Mouse (Mus musculus) kidney, embryonic 16.5 days (tissue): ENCODE results near the gene Pon1. TPM values are rescaled to one million over a fixed set of nuclear protein-coding genes. Genes with fewer than 3 reads are reported as not detected.

Experiments used
- ATAC-seq: fragments of 200-750 bp; cut with Nextera tagmentation; 2 replicates; pipeline ENCODE4 v1.8.0; 2017; ENCODE audit warnings: moderate TSS enrichment; ENCODE audit not compliant: low FRiP score, low TSS enrichment
- H3K27ac ChIP-seq: fragments of 300-500 bp; sonication (generic); 2 replicates; pipeline ENCODE4 v1.5.1; 2014; ENCODE audit warnings: low read length
- H3K27me3 ChIP-seq: fragments of 300-500 bp; sonication (generic); 2 replicates; pipeline ENCODE4 v1.6.1; 2014; ENCODE audit warnings: low read length, control low read depth, mixed read lengths; ENCODE audit not compliant: insufficient read depth
- H3K36me3 ChIP-seq: fragments of 300-500 bp; sonication (generic); 2 replicates; pipeline ENCODE4 v1.6.1; 2014; ENCODE audit warnings: low read length, control low read depth, mixed read lengths; ENCODE audit not compliant: insufficient read depth
- H3K4me1 ChIP-seq: fragments of 300-500 bp; sonication (generic); 2 replicates; pipeline ENCODE4 v1.6.1; 2014; ENCODE audit warnings: low read length, control low read depth, mixed read lengths; ENCODE audit not compliant: insufficient read depth
- H3K4me2 ChIP-seq: fragments of 300-500 bp; sonication (generic); replicated peaks from 2 replicates; pipeline ENCODE4 v1.6.1; 2014; ENCODE audit warnings: low read depth, low read length
- H3K4me3 ChIP-seq: fragments of 300-500 bp; sonication (generic); 2 replicates; pipeline ENCODE4 v1.5.1; 2014; ENCODE audit warnings: mild to moderate bottlenecking, low read length
- H3K9ac ChIP-seq: fragments of 300-500 bp; sonication (generic); replicated peaks from 2 replicates; pipeline ENCODE4 v1.6.1; 2014; ENCODE audit warnings: low read length
- H3K9me3 ChIP-seq: fragments of 300-500 bp; sonication (generic); 2 replicates; pipeline ENCODE4 v1.6.1; 2016; ENCODE audit warnings: low read length, control low read depth
- WGBS: fragments of 180-500 bp; shearing (Covaris S2); extraction: QIAGEN DNeasy Blood & Tissue Kit; methylation state at CpG from one replicate; pipeline ENCODE4 v1.1.7; 2014; 5-methylcytosine and 5-hydroxymethylcytosine counted together
- polyA plus RNA-seq: library from polyadenylated mRNA; unstranded; fragments of >200 nt; fragmentation: Nextera tagmentation; extraction: Ambion mirVana; gene quantifications from 2 replicates; pipeline ENCODE4 v1.2.1, GENCODE M21; 2015

Pon1 gene
- polyA plus RNA-seq, 1 experiment from 2014 or later, result 0.10 TPM

GRCm38 (mm10) chr6:5218190-5218589 is 24.4 kb upstream of the Pon1 start:
- H3K4me1 ChIP-seq, result no peaks in the 10 kb centered on the region
- 96% methylated on average over 4 of the region's 4 CpGs for WGBS
- H3K36me3 ChIP-seq, result no peaks in the 10 kb centered on the region
- H3K4me3 ChIP-seq, result no peak overlapping the region
- no peak overlapping the region for H3K27ac ChIP-seq
- no peak overlapping the region for H3K9ac ChIP-seq
- no peak overlapping the region for H3K4me2 ChIP-seq
- no peaks in the 10 kb centered on the region for H3K9me3 ChIP-seq
- no peaks in the 10 kb centered on the region for H3K27me3 ChIP-seq
- ATAC-seq, result no peak

- H3K36me3 ChIP-seq, result no peaks in the 10 kb centered on the region
- WGBS, result 56% methylated on average over 2 of the region's 2 CpGs
- no peak for ATAC-seq
- H3K4me1 ChIP-seq, result no peaks in the 10 kb centered on the region
- H3K27me3 ChIP-seq, result no peaks in the 10 kb centered on the region
- H3K27ac ChIP-seq, result no peak overlapping the region
- H3K4me2 ChIP-seq, result no peak overlapping the region
- H3K9me3 ChIP-seq, result no peaks in the 10 kb centered on the region
- no peak overlapping the region for H3K4me3 ChIP-seq
- no peak overlapping the region for H3K9ac ChIP-seq
Measured at GRCm38 (mm10) chr6:5207817-5208216, 14.1 kb upstream of the Pon1 start.

GRCm38 (mm10) chr6:5199916-5200315 is 6.2 kb upstream of the Pon1 start:
- no peaks in the 10 kb centered on the region for H3K4me1 ChIP-seq
- H3K27ac ChIP-seq, result no peak overlapping the region
- no peaks in the 10 kb centered on the region for H3K36me3 ChIP-seq
- H3K4me3 ChIP-seq, result no peak overlapping the region
- 79% methylated on average over 3 of the region's 3 CpGs for WGBS
- H3K27me3 ChIP-seq, result no peaks in the 10 kb centered on the region
- H3K9me3 ChIP-seq, result peaks cover 4% of the 10 kb centered on the region; the same call in 1 of the 2 replicates
- no peak overlapping the region for H3K9ac ChIP-seq
- no peak overlapping the region for H3K4me2 ChIP-seq
- no peak for ATAC-seq

- H3K27ac ChIP-seq, result no peak overlapping the region
- peaks cover 4% of the 10 kb centered on the region; the same call in 1 of the 2 replicates for H3K9me3 ChIP-seq
- no peaks in the 10 kb centered on the region for H3K36me3 ChIP-seq
- H3K9ac ChIP-seq, result no peak overlapping the region
- H3K27me3 ChIP-seq, result no peaks in the 10 kb centered on the region
- WGBS, result 84% methylated on average over 8 of the region's 8 CpGs
- no peaks in the 10 kb centered on the region for H3K4me1 ChIP-seq
- H3K4me3 ChIP-seq, result no peak overlapping the region
- no peak for ATAC-seq
- no peak overlapping the region for H3K4me2 ChIP-seq
Measured at GRCm38 (mm10) chr6:5199376-5199905, 5.7 kb upstream of the Pon1 start.

- H3K4me1 ChIP-seq, result no peaks in the 10 kb centered on the region
- no peaks in the 10 kb centered on the region for H3K36me3 ChIP-seq
- H3K4me2 ChIP-seq, result no peak overlapping the region
- no peaks in the 10 kb centered on the region for H3K27me3 ChIP-seq
- ATAC-seq, result no peak
- peaks cover 4% of the 10 kb centered on the region; the same call in 1 of the 2 replicates for H3K9me3 ChIP-seq
- H3K27ac ChIP-seq, result no peak overlapping the region
- no peak overlapping the region for H3K4me3 ChIP-seq
- no peak overlapping the region for H3K9ac ChIP-seq
- 89% methylated on average over 5 of the region's 5 CpGs for WGBS
Measured at GRCm38 (mm10) chr6:5198590-5198989, 4.8 kb upstream of the Pon1 start.

GRCm38 (mm10) chr6:5190761-5191160 is 3.0 kb downstream of the Pon1 start:
- H3K4me3 ChIP-seq, result no peak overlapping the region
- H3K27me3 ChIP-seq, result no peaks in the 10 kb centered on the region
- no peak for ATAC-seq
- no peak overlapping the region for H3K4me2 ChIP-seq
- WGBS, result 88% methylated on average over 4 of the region's 4 CpGs
- no peak overlapping the region for H3K27ac ChIP-seq
- no peak overlapping the region for H3K9ac ChIP-seq
- no peaks in the 10 kb centered on the region for H3K9me3 ChIP-seq
- H3K4me1 ChIP-seq, result no peaks in the 10 kb centered on the region
- H3K36me3 ChIP-seq, result no peaks in the 10 kb centered on the region

- H3K4me3 ChIP-seq, result no peak overlapping the region
- H3K4me1 ChIP-seq, result no peaks in the 10 kb centered on the region
- no peak for ATAC-seq
- no peaks in the 10 kb centered on the region for H3K36me3 ChIP-seq
- WGBS, result 44% methylated on average over 4 of the region's 4 CpGs
- no peak overlapping the region for H3K9ac ChIP-seq
- no peaks in the 10 kb centered on the region for H3K27me3 ChIP-seq
- no peak overlapping the region for H3K27ac ChIP-seq
- H3K9me3 ChIP-seq, result no peaks in the 10 kb centered on the region
- no peak overlapping the region for H3K4me2 ChIP-seq
Measured at GRCm38 (mm10) chr6:5189507-5189906, 4.2 kb downstream of the Pon1 start.

- Histone ChIP-seq H3K4me3 (no peak overlapping the region), H3K4me2 (no peak overlapping the region), H3K9me3 (no peaks in the 10 kb centered on the region), H3K4me1 (no peaks in the 10 kb centered on the region), H3K36me3 (no peaks in the 10 kb centered on the region), H3K9ac (no peak overlapping the region), H3K27ac (no peak overlapping the region), H3K27me3 (no peaks in the 10 kb centered on the region)
- WGBS, result 26% methylated on average over 6 of the region's 6 CpGs
- ATAC-seq, result no peak
Measured at GRCm38 (mm10) chr6:5188938-5189337, 4.8 kb downstream of the Pon1 start.

- H3K4me3 ChIP-seq, result no peak overlapping the region
- ATAC-seq, result no peak
- H3K9ac ChIP-seq, result no peak overlapping the region
- no peaks in the 10 kb centered on the region for H3K4me1 ChIP-seq
- H3K4me2 ChIP-seq, result no peak overlapping the region
- no peaks in the 10 kb centered on the region for H3K27me3 ChIP-seq
- H3K9me3 ChIP-seq, result no peaks in the 10 kb centered on the region
- H3K36me3 ChIP-seq, result no peaks in the 10 kb centered on the region
- no peak overlapping the region for H3K27ac ChIP-seq
- 81% methylated on average over 5 of the region's 5 CpGs for WGBS
Measured at GRCm38 (mm10) chr6:5188036-5188435, 5.7 kb downstream of the Pon1 start.

- H3K4me2 ChIP-seq, result no peak overlapping the region
- H3K4me1 ChIP-seq, result no peaks in the 10 kb centered on the region
- H3K27ac ChIP-seq, result no peak overlapping the region
- H3K4me3 ChIP-seq, result no peak overlapping the region
- no peaks in the 10 kb centered on the region for H3K27me3 ChIP-seq
- H3K9me3 ChIP-seq, result no peaks in the 10 kb centered on the region
- no peak for ATAC-seq
- no peaks in the 10 kb centered on the region for H3K36me3 ChIP-seq
- WGBS, result 86% methylated on average over 6 of the region's 6 CpGs
- H3K9ac ChIP-seq, result no peak overlapping the region
Measured at GRCm38 (mm10) chr6:5187586-5187985, 6.2 kb downstream of the Pon1 start.
